Mouse (Mus musculus): ENCODE measurements around the gene Pias1.

- TF ChIP-seq POLR2A (IDR thresholded peaks at IDR 0.05; ENCODE audit: borderline replicate concordance, extremely low read depth, low read depth, low read length), result no peak
- TF ChIP-seq CTCF (IDR thresholded peaks at IDR 0.05; ENCODE audit: insufficient read depth, low read length), result no peak
Observed at GRCm38 (mm10) chr9:62920877-62921276, 66.8 kb downstream of the Pias1 start.
